Mouse (Mus musculus) heart, embryonic 11.5 days (tissue): ENCODE results near the gene Xylt1. TPM values are rescaled to one million over a fixed set of nuclear protein-coding genes. Genes with fewer than 3 reads are reported as not detected.

ENCODE experiments used
- ATAC-seq: fragments of 200-750 bp; cut with Nextera tagmentation; replicated peaks from 2 replicates; pipeline ENCODE4 v1.8.0; 2017; ENCODE audit warnings: moderate library complexity; ENCODE audit not compliant: insufficient number of reproducible peaks, low FRiP score, low TSS enrichment
- H3K27ac ChIP-seq: fragments of 300-500 bp; sonication (generic); 2 replicates; pipeline ENCODE4 v1.5.1; 2014; ENCODE audit warnings: mild to moderate bottlenecking, low read depth, low read length
- H3K27me3 ChIP-seq: fragments of 300-500 bp; sonication (generic); 2 replicates; pipeline ENCODE4 v1.6.1; 2014; ENCODE audit warnings: mild to moderate bottlenecking, low read length, mixed read lengths; ENCODE audit not compliant: control insufficient read depth, insufficient read depth
- H3K36me3 ChIP-seq: fragments of 300-500 bp; sonication (generic); 2 replicates; pipeline ENCODE4 v1.6.1; 2014; ENCODE audit warnings: mild to moderate bottlenecking, low read length, moderate library complexity, mixed read lengths; ENCODE audit not compliant: control insufficient read depth, insufficient read depth
- H3K4me1 ChIP-seq: fragments of 300-500 bp; sonication (generic); 2 replicates; pipeline ENCODE4 v1.6.1; 2014; ENCODE audit warnings: low read length; ENCODE audit not compliant: control insufficient read depth, insufficient read depth
- H3K4me2 ChIP-seq: fragments of 300-500 bp; sonication (generic); 2 replicates; pipeline ENCODE4 v1.6.1; 2014; ENCODE audit warnings: mild to moderate bottlenecking, moderate library complexity
- H3K4me3 ChIP-seq: fragments of 300-500 bp; sonication (generic); 2 replicates; pipeline ENCODE4 v1.5.1; 2014; ENCODE audit warnings: low read depth, low read length
- H3K9ac ChIP-seq: fragments of 300-500 bp; sonication (generic); 2 replicates; pipeline ENCODE4 v1.6.1; 2014; ENCODE audit warnings: mild to moderate bottlenecking, low read depth, low read length, moderate library complexity
- H3K9me3 ChIP-seq: fragments of 300-500 bp; sonication (generic); replicated peaks from 2 replicates; pipeline ENCODE4 v1.6.1; 2016; ENCODE audit warnings: low read length; ENCODE audit not compliant: control insufficient read depth
- WGBS: fragments of 180-500 bp; shearing (Covaris S2); extraction: QIAGEN DNeasy Blood & Tissue Kit; methylation state at CpG from one replicate; pipeline ENCODE4 v1.1.7; 2014; ENCODE audit not compliant: insufficient replicate concordance; 5-methylcytosine and 5-hydroxymethylcytosine counted together
- polyA plus RNA-seq: library from polyadenylated mRNA; unstranded; fragments of >200 nt; fragmentation: Nextera tagmentation; extraction: Ambion mirVana; gene quantifications from 2 replicates; pipeline ENCODE4 v1.2.1, GENCODE M21; 2014

Gene Xylt1
- polyA plus RNA-seq, 1 experiment from 2014 or later, result 1.8 TPM

GRCm38 (mm10) chr7:117420836-117421566 lies 40.2 kb downstream of the Xylt1 start:
- H3K4me3 ChIP-seq, result no peak overlapping the region
- H3K27me3 ChIP-seq, result no peaks in the 10 kb centered on the region
- H3K9me3 ChIP-seq, result no peaks in the 10 kb centered on the region
- 0 out of 2 replicates have a peak, but pooled peaks cover 3% of the 10 kb centered on the region for H3K4me1 ChIP-seq
- no peak overlapping the region for H3K4me2 ChIP-seq
- ATAC-seq, result no peak
- no peak overlapping the region for H3K27ac ChIP-seq
- H3K9ac ChIP-seq, result no peak overlapping the region
- no peaks in the 10 kb centered on the region for H3K36me3 ChIP-seq
- 46% methylated on average over 11 of the region's 11 CpGs for WGBS

GRCm38 (mm10) chr7:117424841-117425240 lies 44.1 kb downstream of the Xylt1 start:
- peaks cover 17% of the 10 kb centered on the region for H3K4me1 ChIP-seq
- ATAC-seq, result no peak
- WGBS, result 71% methylated on average over 4 of the region's 4 CpGs
- no peaks in the 10 kb centered on the region for H3K9me3 ChIP-seq
- H3K36me3 ChIP-seq, result no peaks in the 10 kb centered on the region
- no peaks in the 10 kb centered on the region for H3K27me3 ChIP-seq
- no peak overlapping the region for H3K4me2 ChIP-seq
- no peak overlapping the region for H3K9ac ChIP-seq
- H3K27ac ChIP-seq, result no peak overlapping the region
- no peak overlapping the region for H3K4me3 ChIP-seq

GRCm38 (mm10) chr7:117426366-117426765 lies 45.6 kb downstream of the Xylt1 start:
- Histone ChIP-seq H3K9me3 (no peaks in the 10 kb centered on the region), H3K27me3 (no peaks in the 10 kb centered on the region), H3K4me2 (no peak overlapping the region), H3K9ac (no peak overlapping the region), H3K4me3 (no peak overlapping the region), H3K36me3 (no peaks in the 10 kb centered on the region), H3K4me1 (peaks cover 17% of the 10 kb centered on the region), H3K27ac (no peak overlapping the region)
- 59% methylated on average over 4 of the region's 4 CpGs for WGBS
- no peak for ATAC-seq

GRCm38 (mm10) chr7:117428690-117429224 lies 48.0 kb downstream of the Xylt1 start:
- no peak overlapping the region for H3K4me3 ChIP-seq
- 38% methylated on average over 8 of the region's 8 CpGs for WGBS
- H3K4me1 ChIP-seq, result peaks cover 16% of the 10 kb centered on the region
- 0 out of 2 replicates have a peak overlapping the region, but pooled peaks have one; percentile 29 for H3K27ac ChIP-seq
- no peak overlapping the region for H3K9ac ChIP-seq
- ATAC-seq, result 0 out of 2 replicates have a peak, but pooled peaks have one; percentile 47
- H3K36me3 ChIP-seq, result no peaks in the 10 kb centered on the region
- no peak overlapping the region for H3K4me2 ChIP-seq
- H3K9me3 ChIP-seq, result no peaks in the 10 kb centered on the region
- H3K27me3 ChIP-seq, result no peaks in the 10 kb centered on the region

GRCm38 (mm10) chr7:117429483-117429882 lies 48.7 kb downstream of the Xylt1 start:
- Histone ChIP-seq H3K36me3 (no peaks in the 10 kb centered on the region), H3K27ac (no peak overlapping the region), H3K4me1 (peaks cover 14% of the 10 kb centered on the region), H3K9ac (no peak overlapping the region), H3K4me3 (no peak overlapping the region), H3K27me3 (no peaks in the 10 kb centered on the region), H3K9me3 (no peaks in the 10 kb centered on the region), H3K4me2 (no peak overlapping the region)
- 70% methylated on average over 5 of the region's 5 CpGs for WGBS
- ATAC-seq, result no peak

GRCm38 (mm10) chr7:117429895-117430294 lies 49.1 kb downstream of the Xylt1 start:
- Histone ChIP-seq H3K4me2 (no peak overlapping the region), H3K9ac (no peak overlapping the region), H3K27ac (no peak overlapping the region), H3K4me1 (peaks cover 15% of the 10 kb centered on the region), H3K27me3 (no peaks in the 10 kb centered on the region), H3K4me3 (no peak overlapping the region), H3K9me3 (no peaks in the 10 kb centered on the region), H3K36me3 (no peaks in the 10 kb centered on the region)
- 73% methylated on average over 3 of the region's 3 CpGs for WGBS
- ATAC-seq, result no peak

- peaks cover 16% of the 10 kb centered on the region for H3K4me1 ChIP-seq
- no peak overlapping the region for H3K4me3 ChIP-seq
- no peak overlapping the region for H3K4me2 ChIP-seq
- ATAC-seq, result no peak
- no peak overlapping the region for H3K27ac ChIP-seq
- 80% methylated on average over 5 of the region's 5 CpGs for WGBS
- no peaks in the 10 kb centered on the region for H3K9me3 ChIP-seq
- no peaks in the 10 kb centered on the region for H3K27me3 ChIP-seq
- no peak overlapping the region for H3K9ac ChIP-seq
- H3K36me3 ChIP-seq, result no peaks in the 10 kb centered on the region
Observed at GRCm38 (mm10) chr7:117430361-117430935, 49.7 kb downstream of the Xylt1 start.

GRCm38 (mm10) chr7:117433641-117434040 lies 52.9 kb downstream of the Xylt1 start:
- Histone ChIP-seq H3K9me3 (no peaks in the 10 kb centered on the region), H3K27me3 (no peaks in the 10 kb centered on the region), H3K27ac (0 out of 2 replicates have a peak overlapping the region, but pooled peaks have one; percentile 18), H3K4me1 (peaks cover 15% of the 10 kb centered on the region; the same call in 1 of the 2 replicates), H3K9ac (no peak overlapping the region), H3K4me2 (no peak overlapping the region), H3K4me3 (no peak overlapping the region), H3K36me3 (no peaks in the 10 kb centered on the region)
- no peak for ATAC-seq
- 69% methylated on average over 9 of the region's 9 CpGs for WGBS
